Mouse (Mus musculus) liver, embryonic 11.5 days (tissue): Measurements from ENCODE around the gene Hoxd3. TPM values are rescaled to one million over a fixed set of nuclear protein-coding genes. Genes with fewer than 3 reads are reported as not detected.

ENCODE experiments used
- ATAC-seq: fragments of 200-750 bp; cut with Nextera tagmentation; replicated peaks from 2 replicates; pipeline ENCODE4 v1.8.0; 2017; ENCODE audit warnings: moderate number of reproducible peaks, mild to moderate bottlenecking, moderate TSS enrichment, moderate library complexity; ENCODE audit not compliant: low FRiP score
- DNase-seq: peaks from one replicate; pipeline ENCODE4 v3.0.0-alpha.2; 2017; ENCODE audit warnings: low spot score
- H3K27ac ChIP-seq: fragments of 300-500 bp; sonication (generic); 2 replicates; pipeline ENCODE4 v1.5.1; 2014; ENCODE audit warnings: mild to moderate bottlenecking, low read depth, low read length, control low read depth
- H3K27me3 ChIP-seq: fragments of 300-500 bp; sonication (generic); replicated peaks from 2 replicates; pipeline ENCODE4 v1.6.1; 2014; ENCODE audit warnings: low read length, mixed read lengths; ENCODE audit not compliant: control insufficient read depth, insufficient read depth
- H3K36me3 ChIP-seq: fragments of 300-500 bp; sonication (generic); 2 replicates; pipeline ENCODE4 v1.6.1; 2014; ENCODE audit warnings: mild to moderate bottlenecking, low read length, moderate library complexity, mixed read lengths; ENCODE audit not compliant: control insufficient read depth, insufficient read depth
- H3K4me1 ChIP-seq: fragments of 300-500 bp; sonication (generic); replicated peaks from 2 replicates; pipeline ENCODE4 v1.6.1; 2014; ENCODE audit warnings: low read length, mixed read lengths; ENCODE audit not compliant: control insufficient read depth, insufficient read depth
- H3K4me2 ChIP-seq: fragments of 300-500 bp; sonication (generic); 2 replicates; pipeline ENCODE4 v1.6.1; 2014; ENCODE audit warnings: mild to moderate bottlenecking, control low read depth, moderate library complexity
- H3K4me3 ChIP-seq: fragments of 300-500 bp; sonication (generic); 2 replicates; pipeline ENCODE4 v1.5.1; 2014; ENCODE audit warnings: low read depth, low read length, control low read depth
- H3K9ac ChIP-seq: fragments of 300-500 bp; sonication (generic); 2 replicates; pipeline ENCODE4 v1.6.1; 2014; ENCODE audit warnings: low read depth, low read length, control low read depth
- H3K9me3 ChIP-seq: fragments of 300-500 bp; sonication (generic); 2 replicates; pipeline ENCODE4 v1.6.1; 2016; ENCODE audit warnings: low read length, inconsistent platforms, mixed read lengths; ENCODE audit not compliant: control insufficient read depth
- WGBS: fragments of 180-500 bp; shearing (Covaris S2); extraction: QIAGEN DNeasy Blood & Tissue Kit; methylation state at CpG from one replicate; pipeline ENCODE4 v1.1.7; 2014; 5-methylcytosine and 5-hydroxymethylcytosine counted together
- polyA plus RNA-seq: library from polyadenylated mRNA; unstranded; fragments of >200 nt; fragmentation: Nextera tagmentation; extraction: Ambion mirVana; gene quantifications from 2 replicates; pipeline ENCODE4 v1.2.1, GENCODE M21; 2014

Hoxd3 gene
- polyA plus RNA-seq, 1 experiment from 2014 or later, result 0.47 TPM

DNA sequence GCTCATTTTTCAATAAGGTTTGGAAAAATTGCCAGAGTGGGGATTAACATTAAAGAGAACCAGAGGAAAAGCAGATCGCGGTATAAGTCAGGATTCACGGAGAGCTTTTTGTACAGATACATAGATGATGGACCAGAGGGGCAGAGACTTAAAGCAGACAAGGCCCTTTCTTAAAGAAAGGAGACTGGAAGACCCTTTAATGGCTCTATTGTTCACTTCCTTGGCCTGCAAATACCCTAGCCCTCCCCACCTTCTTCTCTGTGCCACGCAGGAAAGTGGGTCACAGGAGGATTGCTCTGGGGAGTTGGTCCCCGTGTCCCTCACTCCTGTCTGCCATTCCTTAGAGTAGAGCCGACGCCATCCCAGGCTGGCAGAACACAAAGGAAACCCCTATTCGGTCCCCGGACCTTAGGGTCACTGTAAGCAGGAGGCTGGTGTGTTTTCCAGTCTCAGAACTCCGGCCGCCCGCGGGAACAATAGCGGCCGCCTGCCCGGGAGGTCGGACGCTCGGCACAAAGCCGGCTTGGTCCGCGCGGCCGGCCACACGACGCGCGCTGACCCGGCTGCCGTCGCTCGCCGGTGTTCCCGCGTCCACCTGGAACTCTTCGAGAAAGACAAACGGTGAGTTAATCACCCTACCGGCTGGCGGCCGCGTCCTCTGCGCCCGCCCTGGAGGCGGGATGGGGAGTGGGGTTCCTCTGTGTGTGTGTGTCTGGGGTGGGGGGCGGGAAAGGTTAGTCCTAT, 40.9 kb downstream of the Hoxd3 start:
- Histone ChIP-seq H3K4me1 (peaks cover 4% of the 10 kb centered on the region; the same call in 1 of the 2 replicates), H3K4me2 (peak overlapping the region; percentile 57), H3K27ac (0 out of 2 replicates have a peak overlapping the region, but pooled peaks have one; percentile 7), H3K4me3 (peak overlapping the region; percentile 26), H3K9ac (no peak overlapping the region), H3K27me3 (peaks cover 80% of the 10 kb centered on the region), H3K9me3 (no peaks in the 10 kb centered on the region), H3K36me3 (no peaks in the 10 kb centered on the region)
- 4% methylated on average over 45 of the region's 45 CpGs for WGBS
- no peak for DNase-seq
- no peak for ATAC-seq

DNA sequence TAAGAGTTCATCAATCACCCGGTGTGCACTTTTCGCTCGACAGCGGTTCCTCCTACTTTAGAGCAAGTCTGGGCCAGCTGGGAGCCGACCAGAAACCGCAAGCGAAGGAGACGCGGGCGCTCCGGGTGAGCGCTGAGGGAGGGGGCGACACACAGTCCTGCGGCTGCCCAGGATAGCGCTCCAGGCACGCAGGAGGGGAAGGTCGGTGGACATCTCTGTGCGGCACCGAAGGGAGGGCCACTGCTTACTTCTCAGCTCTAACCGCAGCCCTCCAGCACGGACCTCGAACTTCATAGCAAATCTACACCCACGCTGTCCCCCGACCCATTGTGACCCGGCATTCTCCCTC, 41.4 kb downstream of the Hoxd3 start:
- H3K36me3 ChIP-seq, result no peaks in the 10 kb centered on the region
- H3K9me3 ChIP-seq, result no peaks in the 10 kb centered on the region
- no peak overlapping the region for H3K27ac ChIP-seq
- under 1% methylated on average over 25 of the region's 25 CpGs for WGBS
- no peak overlapping the region for H3K9ac ChIP-seq
- peak overlapping the region; percentile 57 for H3K4me2 ChIP-seq
- ATAC-seq (no peak), DNase-seq (no peak)
- H3K4me3 ChIP-seq, result peak overlapping the region; percentile 26
- H3K4me1 ChIP-seq, result peaks cover 4% of the 10 kb centered on the region; the same call in 1 of the 2 replicates
- H3K27me3 ChIP-seq, result peaks cover 78% of the 10 kb centered on the region

DNA sequence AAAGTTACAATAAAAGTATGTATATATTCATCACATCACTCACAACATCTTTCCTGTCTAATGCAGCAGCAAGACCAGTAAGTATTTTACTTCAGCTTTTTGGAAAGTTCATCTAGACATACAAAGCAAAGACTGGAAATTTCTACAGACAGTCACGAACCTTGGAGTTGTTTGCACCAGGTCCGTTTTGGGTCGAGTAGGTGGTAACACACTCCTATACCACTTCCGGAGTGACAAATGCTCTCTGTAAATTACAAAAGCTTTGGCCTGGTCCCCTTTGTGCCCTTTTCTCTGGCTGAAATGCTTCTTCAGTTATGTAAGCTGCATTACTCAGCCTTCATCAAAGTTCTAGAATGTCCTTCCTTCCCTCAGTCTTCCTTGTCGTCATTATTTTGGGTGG, 42.0 kb downstream of the Hoxd3 start:
- Histone ChIP-seq H3K9me3 (no peaks in the 10 kb centered on the region), H3K9ac (no peak overlapping the region), H3K4me3 (no peak overlapping the region), H3K4me1 (peaks cover 4% of the 10 kb centered on the region; the same call in 1 of the 2 replicates), H3K4me2 (no peak overlapping the region), H3K27ac (no peak overlapping the region), H3K36me3 (no peaks in the 10 kb centered on the region), H3K27me3 (peaks cover 78% of the 10 kb centered on the region)
- ATAC-seq (no peak), DNase-seq (no peak)
- 25% methylated on average over 5 of the region's 5 CpGs for WGBS

DNA sequence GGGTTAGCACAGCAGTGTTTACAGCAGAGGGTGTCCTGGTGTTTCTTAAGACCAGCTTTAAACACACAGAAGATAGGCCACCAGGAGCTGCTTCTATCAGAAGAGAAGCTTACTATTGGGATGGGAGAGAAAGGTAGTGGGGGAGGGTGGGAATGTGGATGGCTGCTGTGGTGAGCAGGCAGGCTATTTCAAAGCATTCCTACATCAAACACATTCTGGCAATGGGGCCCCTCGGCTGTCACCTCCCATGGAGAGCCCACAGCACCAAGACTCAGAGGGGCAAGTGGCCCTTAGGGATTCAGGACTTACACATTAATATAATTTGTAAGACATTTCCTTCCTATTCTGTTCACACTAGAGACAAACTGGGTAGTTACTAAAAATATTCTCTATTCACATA, 48.4 kb downstream of the Hoxd3 start:
- 12% methylated on average over 1 of the region's 1 CpGs for WGBS
- Histone ChIP-seq H3K9me3 (no peaks in the 10 kb centered on the region), H3K27me3 (peaks cover 65% of the 10 kb centered on the region), H3K36me3 (no peaks in the 10 kb centered on the region), H3K4me2 (no peak overlapping the region), H3K27ac (no peak overlapping the region), H3K4me1 (peaks cover 3% of the 10 kb centered on the region), H3K9ac (no peak overlapping the region), H3K4me3 (no peak overlapping the region)
- ATAC-seq (no peak), DNase-seq (no peak)

DNA sequence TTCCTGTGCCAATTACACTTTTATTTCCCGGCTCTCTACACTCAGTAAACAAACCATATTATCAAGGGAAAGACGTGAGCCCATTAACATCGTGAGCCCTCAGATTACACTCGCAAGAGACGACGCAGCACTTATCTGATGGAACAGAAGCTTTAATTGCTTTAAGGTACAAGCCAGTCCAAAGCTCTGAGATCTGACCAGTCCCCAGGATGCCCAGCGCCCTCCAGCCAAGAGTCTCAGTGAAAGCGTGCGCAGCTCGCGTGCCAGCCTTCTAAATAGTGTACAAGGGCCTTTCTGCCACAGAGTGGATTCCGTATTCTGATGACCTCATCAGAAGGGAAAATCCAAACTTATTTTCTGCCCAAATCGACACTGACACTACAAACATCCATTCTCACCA, 50.2 kb downstream of the Hoxd3 start:
- WGBS, result 8% methylated on average over 13 of the region's 13 CpGs
- Histone ChIP-seq H3K36me3 (no peaks in the 10 kb centered on the region), H3K9ac (no peak overlapping the region), H3K27ac (no peak overlapping the region), H3K4me1 (peaks cover 3% of the 10 kb centered on the region), H3K4me3 (no peak overlapping the region), H3K9me3 (no peaks in the 10 kb centered on the region), H3K27me3 (peaks cover 73% of the 10 kb centered on the region), H3K4me2 (no peak overlapping the region)
- DNase-seq (no peak), ATAC-seq (no peak)

DNA sequence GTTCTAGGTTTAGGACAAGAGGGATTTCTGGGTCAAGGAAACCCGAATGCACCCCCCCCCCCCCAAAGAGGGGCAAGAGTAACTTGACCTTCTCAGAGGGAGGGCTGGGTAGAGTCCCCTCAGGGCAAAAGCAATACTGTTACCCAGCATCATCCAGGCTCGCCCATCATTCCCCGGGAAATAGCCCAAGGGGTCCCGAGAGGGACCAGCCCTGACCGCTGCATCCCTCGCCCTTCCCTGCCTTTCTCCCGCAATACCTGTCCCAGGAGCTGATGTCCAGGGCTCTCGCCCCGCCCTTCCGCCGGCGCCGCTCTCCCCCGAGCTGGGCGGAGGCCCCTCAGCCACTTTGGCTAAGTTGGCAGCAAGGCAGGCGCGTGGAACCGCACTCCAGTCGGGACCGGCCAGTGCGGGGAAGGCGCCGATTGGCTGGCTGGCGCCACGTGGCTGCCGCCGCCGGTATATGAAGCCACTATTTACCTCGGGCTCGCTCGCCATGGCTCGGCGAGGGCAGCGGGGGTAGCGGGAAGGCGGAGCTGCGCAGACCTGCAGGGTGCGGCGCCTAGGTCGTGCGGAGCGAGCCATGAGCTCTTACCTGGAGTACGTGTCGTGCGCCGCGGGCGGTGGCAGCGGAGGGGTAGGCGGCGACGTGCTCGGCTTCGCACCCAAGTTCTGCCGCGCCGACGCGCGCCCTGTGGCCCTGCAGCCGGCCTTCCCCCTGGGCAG, 51.0 kb downstream of the Hoxd3 start, which contains the start of gene Hoxd1:
Gene Hoxd1, plus strand, starts transcription at position 459 of the 723 bp plus-strand sequence.
- peak; percentile 52 for DNase-seq
- H3K27ac ChIP-seq, result no peak within 1 kb of the TSS
- WGBS, result under 1% methylated on average over 60 of the region's 61 CpGs
- ATAC-seq, result 0 out of 2 replicates have a peak, but pooled peaks have one; percentile 36
- H3K9me3 ChIP-seq, result no peaks in the 10 kb centered on the region
- no peaks in the 10 kb centered on the region for H3K36me3 ChIP-seq
- H3K4me3 ChIP-seq, result peak within 1 kb of the TSS; percentile 48
- peaks cover 3% of the 10 kb centered on the region for H3K4me1 ChIP-seq
- H3K27me3 ChIP-seq, result peaks cover 75% of the 10 kb centered on the region
- H3K9ac ChIP-seq, result no peak within 1 kb of the TSS
- peak within 1 kb of the TSS; percentile 76 for H3K4me2 ChIP-seq

DNA sequence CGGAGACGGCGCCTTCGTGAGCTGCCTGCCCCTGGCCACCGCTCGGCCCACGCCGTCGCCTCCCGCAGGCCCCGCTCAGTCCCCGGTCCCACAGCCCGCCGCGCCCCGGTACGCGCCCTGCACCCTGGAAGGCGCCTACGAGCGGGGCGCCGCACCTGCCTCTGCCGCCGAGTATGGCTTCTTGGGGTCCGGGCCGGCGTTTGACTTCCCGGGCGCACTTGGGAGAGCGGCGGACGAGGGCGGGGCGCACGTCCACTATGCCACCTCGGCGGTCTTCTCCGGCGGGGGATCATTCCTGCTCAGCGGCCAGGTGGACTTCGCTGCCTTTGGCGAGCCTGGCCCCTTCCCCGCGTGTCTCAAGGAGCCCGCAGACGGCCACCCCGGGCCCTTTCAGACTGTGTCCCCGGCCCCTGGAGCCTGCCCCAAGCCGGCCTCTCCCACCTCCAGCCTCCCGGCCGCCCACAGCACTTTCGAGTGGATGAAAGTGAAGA, 51.6 kb downstream of the Hoxd3 start:
- Histone ChIP-seq H3K27me3 (peaks cover 71% of the 10 kb centered on the region), H3K4me2 (peak overlapping the region; percentile 76), H3K4me3 (peak overlapping the region; percentile 48), H3K4me1 (peaks cover 3% of the 10 kb centered on the region), H3K9me3 (no peaks in the 10 kb centered on the region), H3K36me3 (no peaks in the 10 kb centered on the region), H3K27ac (no peak overlapping the region), H3K9ac (no peak overlapping the region)
- WGBS, result 3% methylated on average over 52 of the region's 53 CpGs
- DNase-seq (no peak), ATAC-seq (no peak)

DNA sequence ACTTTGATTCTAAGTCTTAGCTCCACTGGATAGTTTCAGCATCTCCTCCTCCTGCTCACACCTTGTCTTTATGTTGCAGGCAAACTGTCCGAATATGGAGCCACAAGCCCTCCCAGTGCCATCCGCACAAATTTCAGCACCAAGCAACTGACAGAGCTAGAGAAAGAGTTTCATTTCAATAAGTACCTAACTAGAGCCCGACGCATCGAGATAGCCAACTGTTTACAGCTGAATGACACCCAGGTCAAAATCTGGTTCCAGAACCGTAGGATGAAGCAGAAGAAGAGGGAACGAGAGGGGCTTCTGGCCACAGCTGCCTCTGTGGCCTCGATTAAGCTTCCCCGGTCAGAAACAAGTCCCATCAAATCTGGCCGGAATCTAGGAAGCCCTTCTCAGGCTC, 52.2 kb downstream of the Hoxd3 start:
- Histone ChIP-seq H3K9ac (no peak overlapping the region), H3K9me3 (no peaks in the 10 kb centered on the region), H3K4me3 (no peak overlapping the region), H3K4me1 (peaks cover 3% of the 10 kb centered on the region), H3K27me3 (peaks cover 66% of the 10 kb centered on the region), H3K36me3 (no peaks in the 10 kb centered on the region), H3K27ac (no peak overlapping the region), H3K4me2 (no peak overlapping the region)
- ATAC-seq, result no peak
- no peak for DNase-seq
- 46% methylated on average over 10 of the region's 10 CpGs for whole genome bisulfite sequencing
